Mouse (Mus musculus): Measurements from ENCODE around the gene Slc2a8. TPM values are rescaled to one million over a fixed set of nuclear protein-coding genes. Genes with fewer than 3 reads are reported as not detected.
"Not testable (repeated sequence)": the region's sequence is repeated elsewhere in the genome, so short reads cannot be mapped to it uniquely, and the experiment has no call there.

The Slc2a8 gene
- 16.5 and 22.3 TPM in 2 replicates for polyA plus RNA-seq (2016; fragmentation: Nextera tagmentation; extraction: Ambion mirVana)

- Histone ChIP-seq H3K27ac (peak within 1 kb of the TSS; percentile 86), H3K9me3 (replicated peaks) (no peaks in the 10 kb centered on the region), H3K4me3 (peak within 1 kb of the TSS; percentile 82), H3K27me3 (ENCODE audit: low read depth, poor library complexity, severe bottlenecking) (no peaks in the 10 kb centered on the region), H3K36me3 (no peaks in the 10 kb centered on the region), H3K4me1 (peaks cover 19% of the 10 kb centered on the region)
- DNase-seq (ENCODE audit: low spot score), result peak; percentile 92
- WGBS, result under 1% methylated on average over 50 of the region's 50 CpGs
These were observed at the start of gene Slc2a8 for GRCm38 (mm10) chr2:32981725-32982271. Gene Slc2a8 (minus strand): TSS chr2:32982083.

GRCm38 (mm10) chr2:33025040-33025439 is 43.2 kb upstream of the Slc2a8 start:
- 87% methylated on average over 4 of the region's 4 CpGs for WGBS
- Histone ChIP-seq H3K9me3 (replicated peaks) (no peaks in the 10 kb centered on the region), H3K27ac (no peak overlapping the region), H3K4me3 (no peak overlapping the region), H3K36me3 (no peaks in the 10 kb centered on the region), H3K4me1 (no peaks in the 10 kb centered on the region), H3K27me3 (ENCODE audit: low read depth, poor library complexity, severe bottlenecking) (no peaks in the 10 kb centered on the region)
- DNase-seq (ENCODE audit: low spot score), result no peak

GRCm38 (mm10) chr2:33024564-33024963 is 42.7 kb upstream of the Slc2a8 start:
- Histone ChIP-seq H3K27me3 (ENCODE audit: low read depth, poor library complexity, severe bottlenecking) (no peaks in the 10 kb centered on the region), H3K27ac (no peak overlapping the region), H3K4me3 (no peak overlapping the region), H3K36me3 (no peaks in the 10 kb centered on the region), H3K9me3 (replicated peaks) (no peaks in the 10 kb centered on the region), H3K4me1 (no peaks in the 10 kb centered on the region)
- DNase-seq (ENCODE audit: low spot score), result no peak
- WGBS, result 74% methylated on average over 10 of the region's 10 CpGs

- whole genome bisulfite sequencing, result 81% methylated on average over 6 of the region's 6 CpGs
- no peaks in the 10 kb centered on the region for H3K4me1 ChIP-seq
- H3K27ac ChIP-seq, result no peak overlapping the region
- no peak overlapping the region for H3K4me3 ChIP-seq
- H3K9me3 ChIP-seq (replicated peaks), result no peaks in the 10 kb centered on the region
- no peaks in the 10 kb centered on the region for H3K36me3 ChIP-seq
- H3K27me3 ChIP-seq (ENCODE audit: low read depth, poor library complexity, severe bottlenecking), result no peaks in the 10 kb centered on the region
- DNase-seq (ENCODE audit: low spot score), result no peak
These were observed 41.0 kb upstream of the Slc2a8 start for GRCm38 (mm10) chr2:33022846-33023245.

- Histone ChIP-seq H3K4me3 (no peak overlapping the region), H3K36me3 (no peaks in the 10 kb centered on the region), H3K4me1 (no peaks in the 10 kb centered on the region), H3K27ac (no peak overlapping the region), H3K27me3 (ENCODE audit: low read depth, poor library complexity, severe bottlenecking) (no peaks in the 10 kb centered on the region), H3K9me3 (replicated peaks) (no peaks in the 10 kb centered on the region)
- 5% methylated on average over 6 of the region's 6 CpGs for WGBS
- peak; percentile 89 for DNase-seq (ENCODE audit: low spot score)
These were observed 36.1 kb upstream of the Slc2a8 start for GRCm38 (mm10) chr2:33018026-33018425.

- H3K4me1 ChIP-seq, result no peaks in the 10 kb centered on the region
- H3K4me3 ChIP-seq, result no peak overlapping the region
- H3K27ac ChIP-seq, result no peak overlapping the region
- H3K36me3 ChIP-seq, result no peaks in the 10 kb centered on the region
- no peaks in the 10 kb centered on the region for H3K9me3 ChIP-seq (replicated peaks)
- no peaks in the 10 kb centered on the region for H3K27me3 ChIP-seq (ENCODE audit: low read depth, poor library complexity, severe bottlenecking)
- no peak for DNase-seq (ENCODE audit: low spot score)
- 86% methylated on average over 2 of the region's 2 CpGs for WGBS
These were observed 35.3 kb upstream of the Slc2a8 start for GRCm38 (mm10) chr2:33017191-33017590.

GRCm38 (mm10) chr2:33014877-33015276 is 33.0 kb upstream of the Slc2a8 start:
- no peaks in the 10 kb centered on the region for H3K27me3 ChIP-seq (ENCODE audit: low read depth, poor library complexity, severe bottlenecking)
- no peaks in the 10 kb centered on the region for H3K9me3 ChIP-seq (replicated peaks)
- no peak overlapping the region for H3K27ac ChIP-seq
- DNase-seq (ENCODE audit: low spot score), result no peak
- no peaks in the 10 kb centered on the region for H3K36me3 ChIP-seq
- H3K4me1 ChIP-seq, result no peaks in the 10 kb centered on the region
- H3K4me3 ChIP-seq, result no peak overlapping the region
- 89% methylated on average over 5 of the region's 5 CpGs for WGBS

- not testable (repeated sequence) for H3K27me3 ChIP-seq (ENCODE audit: low read depth, poor library complexity, severe bottlenecking); H3K4me3 ChIP-seq; H3K4me1 ChIP-seq; H3K9me3 ChIP-seq (replicated peaks); DNase-seq (ENCODE audit: low spot score); H3K36me3 ChIP-seq; H3K27ac ChIP-seq
- 92% methylated on average over 4 of the region's 4 CpGs for WGBS
These were observed 27.2 kb upstream of the Slc2a8 start for GRCm38 (mm10) chr2:33009055-33009454.

- WGBS, result 83% methylated on average over 5 of the region's 5 CpGs
- Histone ChIP-seq H3K9me3 (replicated peaks) (no peaks in the 10 kb centered on the region), H3K4me1 (no peaks in the 10 kb centered on the region), H3K27ac (no peak overlapping the region), H3K36me3 (no peaks in the 10 kb centered on the region), H3K4me3 (no peak overlapping the region), H3K27me3 (ENCODE audit: low read depth, poor library complexity, severe bottlenecking) (no peaks in the 10 kb centered on the region)
- no peak for DNase-seq (ENCODE audit: low spot score)
These were observed 23.2 kb upstream of the Slc2a8 start for GRCm38 (mm10) chr2:33005041-33005440.

GRCm38 (mm10) chr2:33002144-33002543 is 20.3 kb upstream of the Slc2a8 start:
- DNase-seq (ENCODE audit: low spot score), result no peak
- Histone ChIP-seq H3K4me3 (no peak overlapping the region), H3K27me3 (ENCODE audit: low read depth, poor library complexity, severe bottlenecking) (no peaks in the 10 kb centered on the region), H3K4me1 (no peaks in the 10 kb centered on the region), H3K27ac (no peak overlapping the region), H3K9me3 (replicated peaks) (no peaks in the 10 kb centered on the region), H3K36me3 (no peaks in the 10 kb centered on the region)
- WGBS, result 84% methylated on average over 7 of the region's 7 CpGs

GRCm38 (mm10) chr2:32999752-33000151 is 17.9 kb upstream of the Slc2a8 start:
- Histone ChIP-seq H3K9me3 (replicated peaks) (no peaks in the 10 kb centered on the region), H3K36me3 (no peaks in the 10 kb centered on the region), H3K4me1 (peaks cover 3% of the 10 kb centered on the region; the same call in 1 of the 2 replicates), H3K27ac (no peak overlapping the region), H3K4me3 (no peak overlapping the region), H3K27me3 (ENCODE audit: low read depth, poor library complexity, severe bottlenecking) (no peaks in the 10 kb centered on the region)
- WGBS, result 91% methylated on average over 2 of the region's 2 CpGs
- DNase-seq (ENCODE audit: low spot score), result no peak

GRCm38 (mm10) chr2:32997792-32998191 is 15.9 kb upstream of the Slc2a8 start:
- 87% methylated on average over 4 of the region's 4 CpGs for WGBS
- H3K4me1 ChIP-seq, result peaks cover 3% of the 10 kb centered on the region; the same call in 1 of the 2 replicates
- no peaks in the 10 kb centered on the region for H3K36me3 ChIP-seq
- no peaks in the 10 kb centered on the region for H3K27me3 ChIP-seq (ENCODE audit: low read depth, poor library complexity, severe bottlenecking)
- DNase-seq (ENCODE audit: low spot score), result no peak
- no peak overlapping the region for H3K27ac ChIP-seq
- no peaks in the 10 kb centered on the region for H3K9me3 ChIP-seq (replicated peaks)
- no peak overlapping the region for H3K4me3 ChIP-seq

GRCm38 (mm10) chr2:32997081-32997480 is 15.2 kb upstream of the Slc2a8 start:
- WGBS, result 83% methylated on average over 6 of the region's 6 CpGs
- Histone ChIP-seq H3K4me1 (peaks cover 3% of the 10 kb centered on the region; the same call in 1 of the 2 replicates), H3K4me3 (no peak overlapping the region), H3K9me3 (replicated peaks) (no peaks in the 10 kb centered on the region), H3K27ac (no peak overlapping the region), H3K36me3 (no peaks in the 10 kb centered on the region), H3K27me3 (ENCODE audit: low read depth, poor library complexity, severe bottlenecking) (no peaks in the 10 kb centered on the region)
- DNase-seq (ENCODE audit: low spot score), result no peak

GRCm38 (mm10) chr2:32992130-32992529 is 10.2 kb upstream of the Slc2a8 start:
- Histone ChIP-seq H3K36me3 (no peaks in the 10 kb centered on the region), H3K9me3 (replicated peaks) (no peaks in the 10 kb centered on the region), H3K27ac (no peak overlapping the region), H3K4me1 (peaks cover 3% of the 10 kb centered on the region; the same call in 1 of the 2 replicates), H3K4me3 (no peak overlapping the region), H3K27me3 (ENCODE audit: low read depth, poor library complexity, severe bottlenecking) (no peaks in the 10 kb centered on the region)
- no peak for DNase-seq (ENCODE audit: low spot score)
- 69% methylated on average over 6 of the region's 6 CpGs for WGBS

Data from limb, embryonic 10.5 days (tissue).